Mouse (Mus musculus): ENCODE data around the gene Eif4ebp2. TPM values are rescaled to one million over a fixed set of nuclear protein-coding genes. Genes with fewer than 3 reads are reported as not detected.

Eif4ebp2 gene
- total RNA-seq, 2 experiments from 2014 or later = 49.2 to 53.4 TPM

DNA sequence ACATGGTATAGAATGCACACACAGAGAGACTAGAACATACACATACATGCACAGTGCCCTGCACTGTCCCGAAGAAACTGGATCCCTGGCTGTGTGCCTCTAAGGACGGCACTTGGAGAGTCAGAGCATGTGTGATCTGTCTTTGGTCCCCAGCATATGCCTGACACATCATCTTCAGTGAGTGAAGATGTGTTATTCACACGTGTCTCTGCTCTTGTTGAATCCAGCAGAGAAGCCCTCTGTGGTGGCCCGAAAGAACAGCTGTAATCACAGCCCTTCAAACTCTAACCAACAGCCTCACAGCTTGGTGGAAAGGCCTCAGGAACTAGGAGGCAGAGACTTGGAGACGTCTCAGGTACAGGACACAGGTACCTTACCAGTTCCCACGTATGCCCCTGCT is 67.3 kb downstream of the Eif4ebp2 start:
- no peak for DNase-seq (ENCODE audit: low spot score in 2 of 2)

DNA sequence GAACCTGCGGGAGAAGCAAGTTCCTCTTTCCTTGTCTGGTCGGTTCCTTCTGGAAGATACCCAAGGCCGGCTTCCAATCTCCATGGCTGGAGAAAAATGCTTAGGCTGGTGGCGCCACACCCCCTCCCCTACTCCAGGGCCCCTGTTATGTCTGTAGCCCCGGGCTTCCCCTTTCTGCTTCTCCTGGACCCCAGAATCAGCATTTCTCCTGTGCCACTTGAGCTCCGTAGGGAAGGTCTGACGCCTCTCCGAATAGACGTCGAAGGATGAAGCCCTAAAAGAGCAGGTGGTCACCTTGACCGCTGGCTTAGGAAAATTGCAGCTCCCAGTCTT is 68.8 kb downstream of the Eif4ebp2 start:
- DNase-seq (ENCODE audit: low spot score in 2 of 2) = no peak

DNA sequence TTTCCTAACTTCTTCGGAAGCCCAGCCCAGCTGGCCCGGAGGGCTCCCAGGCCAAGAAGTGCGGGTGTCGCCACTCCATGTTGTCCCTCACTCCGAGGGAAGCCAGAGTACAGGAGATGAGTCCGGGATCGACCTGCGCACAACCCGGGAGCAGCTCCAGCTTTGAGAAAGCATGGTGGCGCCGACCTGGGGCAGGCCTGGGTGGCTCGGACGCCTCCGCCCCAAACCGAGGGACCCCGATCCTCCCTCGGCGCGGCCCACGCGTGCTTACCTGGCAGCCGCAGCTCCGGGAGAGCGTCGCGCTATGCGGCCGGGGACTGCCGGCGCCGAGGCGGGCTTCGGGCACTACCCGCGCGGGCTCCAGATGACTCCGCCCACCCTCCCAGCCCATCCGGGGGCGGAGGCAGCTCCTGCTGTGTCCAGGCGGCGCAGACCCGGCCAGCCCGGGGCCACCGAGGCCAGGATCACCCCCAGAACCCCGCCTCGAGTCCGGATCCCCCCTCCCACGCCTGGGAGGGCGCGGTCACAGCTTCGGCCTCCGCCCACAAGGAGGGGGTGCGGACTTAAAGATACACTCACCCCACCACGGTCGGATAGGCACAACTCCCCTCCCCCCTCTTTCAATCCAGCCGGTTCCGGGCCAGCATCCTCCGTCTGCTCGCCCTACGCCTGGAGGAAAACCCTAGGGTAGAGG is 69.3 kb downstream of the Eif4ebp2 start, which contains the start of gene Pald1:
Pald1 (minus strand) TSS at position 510 of the 694 bp plus-strand sequence.
- peak; percentile 31 to 43 for DNase-seq (ENCODE audit: low spot score in 2 of 2)

DNA sequence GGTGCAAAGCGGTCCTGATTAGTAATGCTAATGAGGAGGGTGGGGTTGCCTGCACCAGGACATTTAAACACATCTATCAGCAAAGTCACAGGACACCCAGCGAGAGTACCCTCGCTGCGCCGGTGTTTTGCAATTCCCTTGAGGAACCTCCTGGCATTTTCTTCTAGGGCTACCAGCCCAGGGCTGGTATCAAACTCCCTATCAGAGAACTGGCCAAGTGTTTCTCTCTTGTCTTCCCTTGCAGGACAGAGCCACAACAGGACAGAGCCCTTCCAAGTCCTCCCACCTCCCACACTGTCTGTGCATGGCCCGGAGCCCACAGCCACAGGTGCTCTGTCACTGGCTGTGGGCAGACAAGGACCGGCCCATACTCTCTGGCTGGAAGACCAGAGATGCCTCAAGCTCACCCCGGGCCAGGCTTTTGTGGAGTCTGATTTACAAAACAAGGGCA is 70.2 kb downstream of the Eif4ebp2 start:
- no peak for DNase-seq (ENCODE audit: low spot score in 2 of 2)

DNA sequence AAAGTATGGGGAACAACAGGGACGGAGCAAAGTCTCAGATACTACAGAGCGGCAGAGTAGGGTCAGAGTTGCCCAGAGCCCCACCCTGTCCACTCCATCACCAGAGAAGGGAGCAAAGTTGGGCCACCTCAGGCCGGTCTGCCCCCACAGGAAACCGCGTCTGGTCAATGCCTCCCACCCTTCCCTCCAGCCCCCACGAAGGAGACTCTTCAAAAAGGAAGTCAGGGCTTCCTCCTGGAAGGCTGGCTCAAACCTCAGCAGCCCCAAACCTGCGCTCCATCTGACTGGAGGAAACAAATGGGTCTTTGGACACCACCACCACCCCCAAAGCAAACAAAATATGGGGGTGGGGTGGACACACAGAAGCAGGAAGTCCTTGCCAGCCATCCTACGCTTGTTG is 70.6 kb downstream of the Eif4ebp2 start:
- DNase-seq (ENCODE audit: low spot score in 2 of 2) = no peak

DNA sequence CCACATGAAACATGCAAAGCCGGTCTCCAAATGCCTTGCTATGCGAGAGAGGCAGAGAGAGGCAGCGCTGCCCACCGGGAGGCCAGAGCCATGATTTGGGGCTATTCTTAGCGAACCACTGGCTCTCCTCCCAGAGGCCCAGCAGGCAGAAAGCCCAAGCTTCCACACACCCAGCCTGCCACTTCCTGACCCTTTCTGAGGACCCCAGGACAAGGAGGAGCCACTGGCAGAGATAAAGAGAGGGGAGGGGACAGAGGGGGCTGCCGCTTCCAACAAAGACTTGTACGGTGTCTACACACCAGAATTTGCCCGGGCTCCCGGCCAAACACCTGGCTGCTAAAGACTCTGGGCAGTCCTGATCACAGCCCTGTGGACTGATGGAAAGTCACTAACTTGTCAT is 72.3 kb downstream of the Eif4ebp2 start:
- no peak for DNase-seq (ENCODE audit: low spot score in 2 of 2)

DNA sequence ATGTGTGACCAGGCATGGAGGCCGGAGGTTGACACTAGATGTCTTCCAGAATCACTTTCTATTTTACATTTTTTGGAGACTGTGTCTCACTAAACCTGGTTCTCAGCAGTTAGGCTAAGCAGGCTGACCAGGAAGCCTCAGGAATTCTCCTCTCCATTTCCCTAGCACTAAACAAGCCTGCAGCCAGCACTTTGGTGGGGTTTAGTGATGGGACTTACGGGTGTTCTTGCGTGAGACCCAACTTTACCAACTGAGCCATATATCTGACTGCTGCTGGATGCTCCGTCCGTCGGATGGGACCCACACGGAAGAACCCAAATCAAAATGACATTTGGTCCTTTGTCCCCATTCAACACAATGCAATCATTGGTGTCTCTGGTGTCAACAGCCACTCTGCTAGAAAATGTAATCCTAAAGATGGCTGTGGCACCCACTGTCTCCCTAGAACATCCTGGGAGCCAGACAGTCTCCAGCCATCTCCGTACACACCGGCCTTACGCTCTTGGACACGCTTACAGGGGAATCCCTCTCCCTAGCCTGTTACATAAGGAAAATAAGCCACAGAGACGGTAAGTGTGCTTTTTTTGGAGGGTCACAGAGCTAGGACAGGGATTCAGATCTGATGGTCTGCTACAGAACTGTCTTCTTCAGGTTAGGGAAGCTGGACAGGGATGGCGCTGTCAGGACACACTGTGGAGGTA is 73.0 kb downstream of the Eif4ebp2 start:
- DNase-seq (ENCODE audit: low spot score in 2 of 2) = no peak

DNA sequence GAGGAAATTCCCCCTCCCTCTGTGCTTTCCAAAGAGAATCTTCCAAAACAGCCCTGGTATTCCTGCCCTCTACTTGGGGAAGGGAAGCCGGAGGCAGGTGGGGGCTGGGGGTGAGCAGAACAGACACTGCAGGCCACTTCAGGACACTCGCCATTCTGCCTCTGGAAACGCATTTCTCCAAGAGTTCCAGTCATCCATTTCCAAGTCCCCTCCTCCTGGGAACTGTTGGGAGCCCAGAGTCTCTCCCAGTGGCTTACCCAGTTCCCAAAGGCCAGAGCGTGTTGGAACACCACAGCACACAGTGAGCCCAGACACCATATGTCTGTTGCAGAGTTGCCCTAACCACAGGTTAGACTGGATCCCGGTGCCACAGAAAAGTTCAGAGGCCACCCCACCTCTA is 73.8 kb downstream of the Eif4ebp2 start:
- no peak for DNase-seq (ENCODE audit: low spot score in 2 of 2)

Other genes starting within 250 kb of the Eif4ebp2 start
- gene Adamts14, start 179.2 kb downstream of the Eif4ebp2 start, total RNA-seq (2021) = under 1 TPM; 0.14 to 0.23 TPM
- gene Prf1, start 154.8 kb downstream of the Eif4ebp2 start, total RNA-seq (2021) = not detected
- gene Pald1, start 69.1 kb downstream of the Eif4ebp2 start, total RNA-seq (2021) = 1 to 10 TPM; 6.8 to 8.5 TPM
- gene Nodal, start 34.7 kb downstream of the Eif4ebp2 start, total RNA-seq (2021) = under 1 TPM; 0.23 to 0.26 TPM
- 10 to 100 TPM; 18.7 to 21.7 TPM for gene Lrrc20, start 23.1 kb upstream of the Eif4ebp2 start, total RNA-seq (2021)
- 1 to 10 TPM; 2.0 to 2.5 TPM for gene Npffr1, start 142.8 kb upstream of the Eif4ebp2 start, total RNA-seq (2021)
- gene Ppa1, start 195.9 kb upstream of the Eif4ebp2 start, total RNA-seq (2021) = 100 to 1,000 TPM; 113 to 114 TPM
- gene Sar1a, start 227.6 kb upstream of the Eif4ebp2 start, total RNA-seq (2021) = 100 to 1,000 TPM; 122 to 128 TPM
- gene Tysnd1, start 242.9 kb upstream of the Eif4ebp2 start, total RNA-seq (2021) = 10 to 100 TPM; 22.0 to 23.1 TPM

Measured in left cerebral cortex, adult 18-20 months (tissue).